Mouse (Mus musculus): Measurements from ENCODE around the gene Rpe65. TPM values are rescaled to one million over a fixed set of nuclear protein-coding genes. Genes with fewer than 3 reads are reported as not detected.

Rpe65 gene
- not detected in 2 replicates for polyA plus RNA-seq (2012)

- TF ChIP-seq GATA1 (IDR thresholded peaks at IDR 0.05; ENCODE audit: low read length) = no peak
Measured at GRCm38 (mm10) chr3:159598875-159599274, at the start of gene Rpe65. Gene Rpe65, plus strand, starts transcription at chr3:159599175.

- TF ChIP-seq GATA1 (IDR thresholded peaks at IDR 0.05; ENCODE audit: low read length) = no peak
Measured at GRCm38 (mm10) chr3:159550224-159550623, 48.8 kb upstream of the Rpe65 start.

- no peak for TF ChIP-seq GATA1 (IDR thresholded peaks at IDR 0.05; ENCODE audit: low read length)
Measured at GRCm38 (mm10) chr3:159614977-159615376, 16.0 kb downstream of the Rpe65 start.

- no peak for TF ChIP-seq GATA1 (IDR thresholded peaks at IDR 0.05; ENCODE audit: low read length)
Measured at GRCm38 (mm10) chr3:159621026-159621425, 22.1 kb downstream of the Rpe65 start.

GRCm38 (mm10) chr3:159624010-159624409 is 25.0 kb downstream of the Rpe65 start:
- TF ChIP-seq GATA1 (IDR thresholded peaks at IDR 0.05; ENCODE audit: low read length) = no peak

- TF ChIP-seq GATA1 (IDR thresholded peaks at IDR 0.05; ENCODE audit: low read length) = no peak
Measured at GRCm38 (mm10) chr3:159660741-159661140, 61.8 kb downstream of the Rpe65 start.

GRCm38 (mm10) chr3:159663333-159663732 is 64.4 kb downstream of the Rpe65 start:
- TF ChIP-seq GATA1 (IDR thresholded peaks at IDR 0.05; ENCODE audit: low read length) = no peak

Other genes starting within 250 kb of the Rpe65 start
- 0.46 and 0.91 TPM in 2 replicates for gene Depdc1a, start 103.7 kb upstream of the Rpe65 start, polyA plus RNA-seq (2012)
- 0.09 and 0.11 TPM in 2 replicates for gene Wls, start 240.5 kb downstream of the Rpe65 start, polyA plus RNA-seq (2012)

Measured in G1E-ER4 (cell line).